Mouse (Mus musculus) bone marrow macrophage, adult 2 months (primary cell): ENCODE data around the gene Gfod1. TPM values are rescaled to one million over a fixed set of nuclear protein-coding genes. Genes with fewer than 3 reads are reported as not detected.

Source experiments
- H3K27ac ChIP-seq: 2 replicates; pipeline ENCODE4 v1.5.1; 2012; ENCODE audit warnings: low read depth, low read length; ENCODE audit not compliant: insufficient read depth
- H3K4me1 ChIP-seq: 2 replicates; pipeline ENCODE4 v1.6.1; 2012; ENCODE audit warnings: low read length; ENCODE audit not compliant: control insufficient read depth, insufficient read depth
- H3K4me3 ChIP-seq: 2 replicates; pipeline ENCODE4 v1.5.1; 2012; ENCODE audit warnings: mild to moderate bottlenecking, low read length, moderate library complexity; ENCODE audit not compliant: insufficient read depth
- CTCF ChIP-seq: IDR thresholded peaks from 2 replicates; pipeline ENCODE4 v1.5.1; 2012; ENCODE audit warnings: low read depth, mild to moderate bottlenecking, low read length, moderate library complexity
- POLR2A ChIP-seq: IDR thresholded peaks from 2 replicates; pipeline ENCODE4 v1.6.1; 2012; ENCODE audit warnings: mild to moderate bottlenecking, low read depth, low read length, borderline replicate concordance
- polyA plus RNA-seq: library from polyadenylated mRNA; stranded (reverse); fragments of >200 nt; gene quantifications from 2 replicates; pipeline ENCODE4 v1.2.4, GENCODE M21; 2012; ENCODE audit not compliant: missing spikeins, insufficient read depth, insufficient read length

Gfod1 gene
- polyA plus RNA-seq, 1 experiment = 0.31 TPM

DNA sequence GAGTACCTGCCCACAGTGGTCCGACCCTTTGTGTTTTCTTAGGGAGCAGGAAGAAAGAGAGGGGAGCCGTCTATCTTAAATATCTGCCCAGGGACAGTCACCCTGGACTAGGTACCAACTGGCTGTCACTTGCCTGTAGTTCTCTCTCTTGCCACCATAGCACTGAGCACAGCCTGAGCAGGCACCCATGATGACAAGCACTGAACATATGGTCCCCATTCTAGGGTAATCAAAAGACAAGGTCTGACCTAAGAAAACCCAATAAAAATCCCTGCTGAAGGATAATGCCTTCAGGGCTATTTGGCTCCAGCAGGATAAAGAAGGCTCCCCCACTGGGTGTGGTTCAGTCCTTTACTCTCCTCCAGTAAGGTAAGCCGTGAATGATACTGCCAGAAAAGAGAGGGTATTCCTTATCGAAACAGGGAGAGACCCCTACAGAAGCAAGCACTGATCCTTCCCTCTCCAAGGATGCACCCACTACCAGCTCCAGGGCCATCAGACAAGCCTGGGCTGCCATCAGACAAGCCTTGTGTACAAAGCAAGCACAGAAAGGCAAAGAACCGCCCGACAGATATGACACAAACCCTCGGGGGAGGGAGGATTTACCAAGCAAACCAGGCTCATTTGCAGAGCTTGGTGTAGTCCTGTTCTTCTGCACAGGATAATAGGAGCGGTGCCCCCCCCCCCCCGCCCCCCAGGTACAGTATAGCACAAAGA is 68.9 kb downstream of the Gfod1 start:
- H3K4me3 ChIP-seq = no peak overlapping the region
- H3K4me1 ChIP-seq = peaks cover 3% of the 10 kb centered on the region
- H3K27ac ChIP-seq = no peak overlapping the region
- TF ChIP-seq CTCF = no peak
- no peak for TF ChIP-seq POLR2A

DNA sequence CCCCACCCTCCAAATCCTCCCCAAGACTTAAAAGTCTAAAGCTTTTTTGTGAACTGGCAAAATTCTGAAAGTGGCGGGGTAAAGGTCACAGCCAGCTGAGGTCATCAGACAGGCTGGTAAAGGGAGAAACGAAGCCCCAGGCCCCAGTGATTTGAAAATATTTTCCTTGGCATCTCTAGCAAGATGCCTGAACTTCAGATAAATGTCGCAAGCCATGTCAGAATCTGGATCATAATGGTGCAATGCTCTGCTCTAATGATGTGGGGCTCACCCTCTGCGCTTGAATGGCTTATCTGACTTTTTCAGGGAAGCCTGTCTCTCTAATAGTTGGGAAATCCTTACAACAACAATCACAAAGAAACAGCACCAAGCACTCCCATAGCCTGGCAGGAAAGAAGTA is 70.6 kb downstream of the Gfod1 start:
- TF ChIP-seq POLR2A (no peak), CTCF (no peak)
- Histone ChIP-seq H3K4me1 (no peaks in the 10 kb centered on the region), H3K4me3 (no peak overlapping the region), H3K27ac (no peak overlapping the region)

DNA sequence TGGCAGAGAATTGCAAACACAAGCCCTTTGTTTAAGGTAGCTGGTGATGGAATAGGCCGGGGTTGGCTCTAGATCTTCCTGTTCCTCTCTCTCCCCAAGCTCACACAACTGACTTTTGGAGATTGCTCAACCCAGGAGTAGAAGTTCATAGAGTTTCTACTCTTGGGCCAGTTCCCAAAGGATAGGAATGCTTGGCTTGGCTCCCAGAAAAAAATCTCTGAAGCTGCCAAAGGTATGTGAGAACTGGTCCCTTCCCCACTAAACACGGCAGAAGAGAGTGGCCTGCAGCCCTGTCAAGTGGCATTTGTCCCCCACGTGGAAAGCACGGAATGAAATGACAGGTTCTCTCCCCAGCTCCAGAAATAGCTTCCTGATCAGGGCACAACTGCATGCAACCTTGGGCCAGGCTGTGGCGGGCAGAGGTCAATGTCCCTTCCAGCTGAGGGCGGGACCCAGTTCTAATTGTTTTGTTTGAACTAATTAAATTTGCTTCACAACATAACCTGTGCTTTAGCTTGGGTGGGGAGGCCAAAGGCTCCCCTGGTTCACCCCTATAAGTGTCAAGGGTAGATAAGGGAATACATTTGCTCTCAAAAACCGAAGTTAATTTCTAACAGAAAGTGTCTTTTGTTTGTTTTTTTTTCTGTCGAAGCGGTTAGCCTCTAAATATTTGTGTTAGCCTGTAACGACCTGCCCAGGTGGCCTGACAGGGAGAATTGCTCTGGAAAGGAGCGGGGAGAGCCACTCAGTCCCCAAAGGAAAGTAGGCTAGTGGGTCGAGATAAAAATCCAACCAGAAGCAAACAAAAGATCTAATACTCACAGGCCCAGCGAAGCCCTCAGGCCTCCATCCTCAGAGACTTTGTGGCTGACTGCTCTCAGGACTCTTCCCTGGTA is 71.8 kb downstream of the Gfod1 start:
- no peak overlapping the region for H3K27ac ChIP-seq
- no peaks in the 10 kb centered on the region for H3K4me1 ChIP-seq
- TF ChIP-seq POLR2A = no peak
- TF ChIP-seq CTCF = no peak
- H3K4me3 ChIP-seq = no peak overlapping the region

- no peaks in the 10 kb centered on the region for H3K4me1 ChIP-seq
These were observed 73.1 kb downstream of the Gfod1 start for GRCm38 (mm10) chr13:43230842-43231241.

GRCm38 (mm10) chr13:43230238-43230637 is 73.7 kb downstream of the Gfod1 start:
- Histone ChIP-seq H3K27ac (no peak overlapping the region), H3K4me3 (no peak overlapping the region), H3K4me1 (no peaks in the 10 kb centered on the region)
- TF ChIP-seq CTCF (no peak), POLR2A (no peak)

More at GRCm38 (mm10) chr13:43230842-43231241, 73.1 kb downstream of the Gfod1 start:
- TF ChIP-seq POLR2A = no peak
- no peak for TF ChIP-seq CTCF
- Histone ChIP-seq H3K4me3 (no peak overlapping the region), H3K27ac (no peak overlapping the region)

- H3K4me1 ChIP-seq = no peaks in the 10 kb centered on the region
- H3K4me3 ChIP-seq = no peak overlapping the region
- H3K27ac ChIP-seq = no peak overlapping the region
- TF ChIP-seq POLR2A (no peak), CTCF (no peak)
These were observed 74.2 kb downstream of the Gfod1 start for GRCm38 (mm10) chr13:43229767-43230166.

- Histone ChIP-seq H3K27ac (no peak overlapping the region), H3K4me1 (no peaks in the 10 kb centered on the region)
- TF ChIP-seq CTCF (no peak), POLR2A (no peak)
These were observed 75.8 kb downstream of the Gfod1 start for GRCm38 (mm10) chr13:43228141-43228540.

GRCm38 (mm10) chr13:43226041-43226440 is 77.9 kb downstream of the Gfod1 start:
- H3K4me1 ChIP-seq = no peaks in the 10 kb centered on the region
- no peak overlapping the region for H3K27ac ChIP-seq
- no peak overlapping the region for H3K4me3 ChIP-seq

More at GRCm38 (mm10) chr13:43228141-43228540, 75.8 kb downstream of the Gfod1 start:
- H3K4me3 ChIP-seq = no peak overlapping the region

GRCm38 (mm10) chr13:43225161-43225560 is 78.8 kb downstream of the Gfod1 start:
- TF ChIP-seq CTCF (no peak), POLR2A (no peak)
- Histone ChIP-seq H3K4me1 (no peaks in the 10 kb centered on the region), H3K4me3 (no peak overlapping the region), H3K27ac (no peak overlapping the region)

More at GRCm38 (mm10) chr13:43226041-43226440, 77.9 kb downstream of the Gfod1 start:
- TF ChIP-seq CTCF (no peak), POLR2A (no peak)

DNA sequence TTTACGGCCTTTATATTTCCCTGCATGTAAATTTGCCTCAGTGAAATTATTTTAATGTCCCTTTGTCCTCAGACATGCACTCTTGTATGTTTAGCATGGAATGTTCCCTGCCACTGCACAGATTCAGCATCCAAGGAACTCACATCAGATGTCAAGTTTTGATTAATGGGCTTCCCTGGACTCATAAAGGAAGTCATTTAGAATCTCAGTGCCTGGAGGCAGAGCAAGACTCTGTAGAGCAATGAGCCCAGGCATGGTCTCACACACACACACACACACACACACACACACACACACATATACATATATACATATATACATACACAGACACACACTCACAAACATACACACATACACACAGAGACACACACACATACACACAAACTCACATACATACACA is 81.9 kb downstream of the Gfod1 start:
- TF ChIP-seq POLR2A = no peak
- no peak for TF ChIP-seq CTCF
- peaks cover 14% of the 10 kb centered on the region for H3K4me1 ChIP-seq
- no peak overlapping the region for H3K27ac ChIP-seq
- H3K4me3 ChIP-seq = no peak overlapping the region
